Mouse (Mus musculus) E14TG2a.4 (cell line): ENCODE data around the gene Hsd17b1.
A peak's percentile ranks its signal among the peaks of the same experiment; 100 is the strongest.

Source experiments
- H3K27me3 ChIP-seq: 2 replicates; pipeline ENCODE4 v1.6.1; 2014; ENCODE audit warnings: low read length, control low read depth; ENCODE audit not compliant: insufficient read depth
- H3K36me3 ChIP-seq: 2 replicates; pipeline ENCODE4 v1.6.1; 2014; ENCODE audit warnings: low read length, control low read depth; ENCODE audit not compliant: insufficient read depth
- H3K4me1 ChIP-seq: replicated peaks from 2 replicates; pipeline ENCODE4 v1.6.1; 2014; ENCODE audit warnings: low read depth, low read length, control low read depth
- H3K4me3 ChIP-seq: replicated peaks from 2 replicates; pipeline ENCODE4 v1.5.1; 2014; ENCODE audit warnings: mild to moderate bottlenecking, low read length
- H3K9me3 ChIP-seq: 2 replicates; pipeline ENCODE4 v1.6.1; 2014; ENCODE audit warnings: low read length, control low read depth
- CTCF ChIP-seq: conservative IDR thresholded peaks from 2 replicates; pipeline ENCODE4 v1.5.1; 2014; ENCODE audit warnings: low read length
- NANOG ChIP-seq: IDR thresholded peaks from 2 replicates; pipeline ENCODE4 v1.6.1; 2014; ENCODE audit warnings: borderline replicate concordance, low read length, mixed read lengths
- POU5F1 ChIP-seq: IDR thresholded peaks from 2 replicates; pipeline ENCODE4 v1.6.1; 2014; ENCODE audit warnings: low read length, borderline replicate concordance

Gene Hsd17b1

DNA sequence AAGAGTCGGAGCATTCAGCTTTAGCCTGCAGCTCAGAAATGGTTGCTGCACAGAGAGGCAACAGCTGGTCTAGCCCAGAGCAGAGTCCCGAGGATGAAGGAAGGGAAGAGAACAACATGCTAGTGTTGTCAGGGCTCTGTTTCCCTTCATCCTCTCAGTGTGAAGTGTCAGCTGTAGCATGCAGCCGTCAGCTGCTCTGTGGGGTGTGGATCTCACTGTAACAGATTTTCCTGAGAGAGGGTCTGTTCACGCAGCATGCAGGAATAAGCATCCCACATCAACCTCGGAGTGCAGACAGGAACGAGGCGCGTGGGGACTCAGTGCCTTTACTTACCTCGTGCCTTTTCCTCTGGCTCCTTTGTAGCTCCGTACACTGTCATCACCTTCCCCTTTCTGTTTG, 40.4 kb upstream of the Hsd17b1 start:
- H3K4me3 ChIP-seq: no peak overlapping the region

DNA sequence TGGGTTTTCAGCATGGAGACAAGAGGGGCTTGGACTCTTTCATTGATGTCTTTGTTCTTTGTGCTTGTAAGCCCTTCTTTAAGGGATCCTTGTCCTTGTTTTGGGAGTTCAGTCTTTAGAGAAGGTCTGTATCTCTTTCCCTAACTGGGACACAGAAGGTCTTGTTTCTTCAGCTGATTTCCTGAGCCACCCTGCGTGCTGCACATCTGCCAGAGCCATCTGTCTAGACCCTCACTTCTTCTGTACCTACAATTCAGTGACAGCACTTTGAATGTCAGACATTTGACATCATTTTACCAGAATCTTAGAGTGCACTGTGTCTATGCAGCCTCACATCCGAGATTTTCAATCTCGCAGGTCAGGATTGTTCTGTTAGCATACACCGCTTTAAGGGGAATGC, 32.4 kb upstream of the Hsd17b1 start:
- peaks cover 13% of the 10 kb centered on the region for H3K4me1 ChIP-seq
- H3K9me3 ChIP-seq: no peaks in the 10 kb centered on the region
- no peaks in the 10 kb centered on the region for H3K27me3 ChIP-seq
- peaks cover 61% of the 10 kb centered on the region for H3K36me3 ChIP-seq
- TF ChIP-seq NANOG (no peak), POU5F1 (no peak), CTCF (no peak)
- no peak overlapping the region for H3K4me3 ChIP-seq

More for the DNA sequence above, 40.4 kb upstream of the Hsd17b1 start:
- Histone ChIP-seq H3K36me3 (peaks cover 56% of the 10 kb centered on the region), H3K4me1 (no peaks in the 10 kb centered on the region), H3K27me3 (no peaks in the 10 kb centered on the region), H3K9me3 (no peaks in the 10 kb centered on the region)
- no peak for TF ChIP-seq POU5F1
- TF ChIP-seq CTCF: no peak
- TF ChIP-seq NANOG: no peak

DNA sequence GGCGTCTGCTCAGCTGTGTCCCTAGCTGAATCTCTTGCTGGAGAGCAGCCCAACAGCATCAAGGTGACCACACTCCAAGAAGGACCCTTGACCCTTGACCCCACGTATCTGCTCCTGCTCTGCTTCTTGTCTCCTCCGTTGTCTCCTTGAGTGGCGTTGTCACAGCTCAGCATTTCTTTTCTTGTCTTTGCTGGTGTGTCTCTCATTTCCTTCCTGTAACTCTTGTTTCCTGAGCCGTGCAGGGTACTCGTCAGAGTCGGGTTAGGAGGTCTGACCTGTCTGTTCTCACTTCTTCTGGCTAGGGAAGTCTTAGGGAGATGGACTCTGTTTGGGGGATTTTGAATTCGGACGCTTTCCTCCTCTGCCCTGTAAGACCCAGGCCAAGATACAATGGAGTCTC, 31.8 kb upstream of the Hsd17b1 start:
- Histone ChIP-seq H3K9me3 (no peaks in the 10 kb centered on the region), H3K4me1 (peaks cover 13% of the 10 kb centered on the region), H3K27me3 (no peaks in the 10 kb centered on the region), H3K36me3 (peaks cover 63% of the 10 kb centered on the region), H3K4me3 (no peak overlapping the region)
- TF ChIP-seq CTCF (no peak), POU5F1 (no peak)

DNA sequence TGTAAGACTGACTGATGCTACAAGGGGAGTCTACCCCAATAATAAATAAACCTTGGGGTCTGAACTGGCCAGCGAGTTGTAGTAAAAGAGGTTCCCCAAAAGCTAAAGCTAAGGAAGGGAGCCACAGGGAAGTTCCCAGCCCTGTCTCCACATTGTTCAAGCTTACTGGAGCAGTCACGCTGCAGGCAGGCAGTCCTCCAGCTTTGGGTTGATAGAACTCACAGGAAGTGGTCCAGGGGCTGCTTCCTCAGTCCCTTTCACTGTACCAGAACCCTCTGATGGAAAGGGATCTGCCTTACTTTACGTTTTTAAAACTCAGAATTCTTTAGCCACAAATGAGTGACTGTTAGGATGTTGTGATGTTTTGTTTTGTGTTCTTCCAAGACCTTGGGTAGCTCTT, 30.7 kb upstream of the Hsd17b1 start:
- Histone ChIP-seq H3K4me1 (peaks cover 13% of the 10 kb centered on the region), H3K9me3 (no peaks in the 10 kb centered on the region), H3K4me3 (no peak overlapping the region), H3K27me3 (no peaks in the 10 kb centered on the region), H3K36me3 (peaks cover 56% of the 10 kb centered on the region)
- TF ChIP-seq CTCF: no peak
- TF ChIP-seq POU5F1: no peak
- TF ChIP-seq NANOG: no peak

DNA sequence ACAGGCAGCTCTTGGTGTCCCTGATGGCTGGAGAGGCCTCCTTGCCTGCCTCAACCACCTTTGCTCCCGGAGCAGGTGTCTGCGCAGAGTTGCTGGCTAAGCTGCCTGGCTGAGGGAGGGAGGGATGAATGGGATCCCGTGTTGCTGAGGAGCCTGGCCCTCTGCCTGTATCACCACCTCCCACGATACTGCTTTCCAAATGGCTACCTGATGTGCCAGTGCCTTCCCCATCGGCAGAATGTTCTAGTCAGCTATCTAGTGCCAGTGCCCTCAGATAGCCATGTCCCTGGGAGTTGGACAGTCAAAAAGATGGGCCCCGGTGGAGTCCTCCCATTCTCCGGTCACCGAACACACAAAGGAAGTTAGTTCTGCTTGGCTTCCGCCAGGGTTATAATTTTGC, 27.9 kb upstream of the Hsd17b1 start:
- Histone ChIP-seq H3K4me1 (peaks cover 31% of the 10 kb centered on the region), H3K27me3 (no peaks in the 10 kb centered on the region), H3K36me3 (peaks cover 28% of the 10 kb centered on the region), H3K9me3 (peaks cover 4% of the 10 kb centered on the region), H3K4me3 (no peak overlapping the region)
- no peak for TF ChIP-seq CTCF
- TF ChIP-seq NANOG: no peak
- no peak for TF ChIP-seq POU5F1

DNA sequence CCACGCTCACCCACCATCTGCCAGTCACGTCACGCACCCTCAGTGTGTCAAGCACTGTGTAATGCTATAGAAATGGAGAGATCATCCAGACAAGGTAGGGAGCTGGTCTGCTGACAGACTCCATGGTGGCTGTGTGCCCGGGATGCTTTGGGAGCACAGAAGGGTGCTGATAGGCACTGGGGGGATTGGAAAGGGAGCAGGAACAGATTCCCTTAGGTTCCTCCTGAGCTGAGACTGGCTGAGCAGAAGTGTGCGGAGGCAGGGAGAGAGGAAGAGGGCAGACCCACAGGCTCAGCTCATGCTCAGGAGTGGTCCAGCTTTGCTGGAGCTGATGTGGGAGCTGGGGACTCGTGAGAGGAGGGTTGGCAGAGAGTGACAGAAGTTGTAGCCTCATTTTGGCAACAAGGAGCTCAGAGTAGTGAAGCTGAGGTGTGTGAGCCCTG, 27.1 kb upstream of the Hsd17b1 start:
- Histone ChIP-seq H3K27me3 (no peaks in the 10 kb centered on the region), H3K36me3 (peaks cover 21% of the 10 kb centered on the region), H3K4me3 (no peak overlapping the region), H3K4me1 (peaks cover 36% of the 10 kb centered on the region), H3K9me3 (peaks cover 4% of the 10 kb centered on the region)
- TF ChIP-seq CTCF (no peak), NANOG (no peak), POU5F1 (no peak)

DNA sequence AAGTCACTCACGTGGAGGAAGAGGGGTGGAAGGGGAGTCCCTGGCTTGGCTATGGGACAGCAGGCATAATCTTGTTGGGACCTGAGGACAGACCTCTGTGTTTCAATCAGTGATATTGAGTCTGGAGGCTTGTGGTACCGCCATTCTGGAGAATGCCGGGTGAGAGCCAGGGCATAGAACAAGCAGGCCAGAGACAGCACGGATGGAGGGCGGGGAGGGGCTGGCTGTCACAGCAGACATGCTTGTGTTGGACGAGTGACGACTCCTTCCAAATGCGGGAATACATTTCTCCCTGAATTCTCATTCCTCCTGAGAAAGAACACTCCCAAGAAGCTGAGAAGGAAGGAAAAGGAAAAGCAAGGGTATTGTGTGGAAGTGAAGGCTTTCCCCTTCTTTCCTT, 26.6 kb upstream of the Hsd17b1 start:
- TF ChIP-seq CTCF: no peak
- Histone ChIP-seq H3K27me3 (no peaks in the 10 kb centered on the region), H3K4me3 (no peak overlapping the region), H3K36me3 (peaks cover 19% of the 10 kb centered on the region), H3K4me1 (peaks cover 36% of the 10 kb centered on the region), H3K9me3 (peaks cover 4% of the 10 kb centered on the region)

DNA sequence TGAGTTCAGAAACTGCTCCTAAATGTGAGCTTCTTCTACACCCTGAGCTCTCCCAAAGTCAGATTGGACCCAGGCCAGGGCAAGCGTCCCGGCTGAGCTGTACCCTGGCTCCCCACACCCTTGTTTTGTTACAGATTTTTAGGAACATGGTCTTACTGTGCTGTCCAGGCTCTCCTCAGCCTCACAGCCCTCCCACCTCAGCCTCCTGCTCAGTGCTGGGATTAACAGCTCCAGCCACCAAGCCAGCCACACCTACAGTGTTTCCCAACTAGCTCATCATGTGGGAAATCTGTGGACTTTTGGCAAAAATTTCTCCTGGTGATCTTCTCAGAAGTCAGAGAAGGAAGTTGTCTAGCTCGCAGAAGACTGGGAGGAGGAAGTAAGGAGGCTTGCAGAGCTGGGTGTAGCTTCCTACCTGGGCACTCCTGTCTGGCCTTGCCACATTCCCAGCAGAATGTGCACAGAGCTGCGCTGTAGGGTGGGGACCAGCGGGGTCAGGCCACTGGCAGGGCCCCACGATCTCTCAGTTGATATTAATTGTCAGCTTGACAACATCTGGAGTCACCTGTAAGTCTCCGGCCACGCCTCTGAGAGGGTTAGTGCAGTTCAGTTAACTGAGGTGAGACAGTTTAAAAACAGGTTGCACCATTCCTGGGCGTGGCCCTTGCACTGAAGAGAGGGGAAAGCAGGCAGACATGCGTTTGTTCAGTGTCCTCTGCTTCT, 25.3 kb upstream of the Hsd17b1 start:
- H3K27me3 ChIP-seq: no peaks in the 10 kb centered on the region
- no peak overlapping the region for H3K4me3 ChIP-seq
- H3K9me3 ChIP-seq: peaks cover 4% of the 10 kb centered on the region
- peaks cover 19% of the 10 kb centered on the region for H3K36me3 ChIP-seq
- TF ChIP-seq NANOG (no peak), POU5F1 (no peak), CTCF (no peak)
- peaks cover 45% of the 10 kb centered on the region for H3K4me1 ChIP-seq

DNA sequence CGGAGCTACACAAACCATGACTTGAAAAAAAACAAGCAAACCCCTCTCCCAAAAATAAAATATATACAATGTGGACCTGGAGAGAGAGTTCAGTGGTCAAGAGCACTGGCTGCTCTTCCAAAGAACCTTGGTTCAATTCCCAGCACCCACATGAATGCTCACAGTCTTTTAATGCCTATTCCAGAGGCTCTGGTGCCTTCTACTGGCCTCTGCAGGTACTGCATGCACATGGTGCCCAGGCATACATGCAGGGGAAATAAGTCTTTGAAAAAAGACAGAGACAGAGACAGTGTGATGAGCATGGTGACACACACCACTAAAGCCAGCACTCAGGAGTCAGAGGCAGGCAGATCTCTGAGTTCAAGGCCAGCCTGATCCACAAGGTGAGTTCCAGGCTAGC, 24.2 kb upstream of the Hsd17b1 start:
- H3K9me3 ChIP-seq: peaks cover 4% of the 10 kb centered on the region
- H3K27me3 ChIP-seq: no peaks in the 10 kb centered on the region
- peaks cover 53% of the 10 kb centered on the region for H3K4me1 ChIP-seq

More for the DNA sequence above, 24.2 kb upstream of the Hsd17b1 start:
- no peak overlapping the region for H3K4me3 ChIP-seq
- TF ChIP-seq POU5F1 (no peak), NANOG (no peak), CTCF (peak; percentile 97)
- peaks cover 15% of the 10 kb centered on the region for H3K36me3 ChIP-seq
